Mouse (Mus musculus): ENCODE measurements around the gene Cldnd1. TPM values are rescaled to one million over a fixed set of nuclear protein-coding genes. Genes with fewer than 3 reads are reported as not detected.

Cldnd1 gene
- polyA plus RNA-seq, 1 experiment: 137 TPM

GRCm38 (mm10) chr16:58701779-58702178, 25.9 kb upstream of the Cldnd1 start:
- no peak overlapping the region for H3K27ac ChIP-seq (ENCODE audit: insufficient read depth, low read length)
- no peak overlapping the region for H3K4me3 ChIP-seq (replicated peaks; ENCODE audit: insufficient read depth, low read depth, low read length)
- no peak for DNase-seq
- H3K27me3 ChIP-seq (ENCODE audit: control insufficient read depth, insufficient read depth, low read length): no peaks in the 10 kb centered on the region
- TF ChIP-seq POLR2A (IDR thresholded peaks at IDR 0.05; ENCODE audit: borderline replicate concordance, insufficient read depth, low read length) (no peak), CTCF (IDR thresholded peaks at IDR 0.05; ENCODE audit: borderline replicate concordance, insufficient read depth, low read depth, low read length) (no peak)
- no peaks in the 10 kb centered on the region for H3K4me1 ChIP-seq (ENCODE audit: control insufficient read depth, insufficient read depth, low read length)
- 63% methylated on average over 6 of the region's 6 CpGs for WGBS

- TF ChIP-seq POLR2A (IDR thresholded peaks at IDR 0.05; ENCODE audit: borderline replicate concordance, insufficient read depth, low read length) (no peak), CTCF (IDR thresholded peaks at IDR 0.05; ENCODE audit: borderline replicate concordance, insufficient read depth, low read depth, low read length) (no peak)
- DNase-seq: no peak
- 82% methylated on average over 10 of the region's 10 CpGs for WGBS
Observed at GRCm38 (mm10) chr16:58702329-58702932, 25.3 kb upstream of the Cldnd1 start.

GRCm38 (mm10) chr16:58703382-58704124, 24.2 kb upstream of the Cldnd1 start:
- Histone ChIP-seq H3K4me1 (ENCODE audit: control insufficient read depth, insufficient read depth, low read length) (no peaks in the 10 kb centered on the region), H3K27me3 (ENCODE audit: control insufficient read depth, insufficient read depth, low read length) (no peaks in the 10 kb centered on the region), H3K4me3 (replicated peaks; ENCODE audit: insufficient read depth, low read depth, low read length) (no peak overlapping the region), H3K27ac (ENCODE audit: insufficient read depth, low read length) (no peak overlapping the region)
- no peak for DNase-seq
- TF ChIP-seq CTCF (IDR thresholded peaks at IDR 0.05; ENCODE audit: borderline replicate concordance, insufficient read depth, low read depth, low read length): no peak
- no peak for TF ChIP-seq POLR2A (IDR thresholded peaks at IDR 0.05; ENCODE audit: borderline replicate concordance, insufficient read depth, low read length)
- WGBS: 51% methylated on average over 10 of the region's 10 CpGs

More at GRCm38 (mm10) chr16:58702329-58702932, 25.3 kb upstream of the Cldnd1 start:
- H3K4me3 ChIP-seq (replicated peaks; ENCODE audit: insufficient read depth, low read depth, low read length): no peak overlapping the region
- no peaks in the 10 kb centered on the region for H3K27me3 ChIP-seq (ENCODE audit: control insufficient read depth, insufficient read depth, low read length)
- no peak overlapping the region for H3K27ac ChIP-seq (ENCODE audit: insufficient read depth, low read length)
- no peaks in the 10 kb centered on the region for H3K4me1 ChIP-seq (ENCODE audit: control insufficient read depth, insufficient read depth, low read length)

GRCm38 (mm10) chr16:58704999-58705398, 22.7 kb upstream of the Cldnd1 start:
- Histone ChIP-seq H3K4me3 (replicated peaks; ENCODE audit: insufficient read depth, low read depth, low read length) (no peak overlapping the region), H3K27ac (ENCODE audit: insufficient read depth, low read length) (no peak overlapping the region), H3K27me3 (ENCODE audit: control insufficient read depth, insufficient read depth, low read length) (no peaks in the 10 kb centered on the region), H3K4me1 (ENCODE audit: control insufficient read depth, insufficient read depth, low read length) (no peaks in the 10 kb centered on the region)
- no peak for TF ChIP-seq CTCF (IDR thresholded peaks at IDR 0.05; ENCODE audit: borderline replicate concordance, insufficient read depth, low read depth, low read length)
- TF ChIP-seq POLR2A (IDR thresholded peaks at IDR 0.05; ENCODE audit: borderline replicate concordance, insufficient read depth, low read length): no peak
- no peak for DNase-seq

GRCm38 (mm10) chr16:58707276-58707905, 20.3 kb upstream of the Cldnd1 start:
- Histone ChIP-seq H3K4me3 (replicated peaks; ENCODE audit: insufficient read depth, low read depth, low read length) (no peak overlapping the region), H3K4me1 (ENCODE audit: control insufficient read depth, insufficient read depth, low read length) (no peaks in the 10 kb centered on the region), H3K27ac (ENCODE audit: insufficient read depth, low read length) (no peak overlapping the region), H3K27me3 (ENCODE audit: control insufficient read depth, insufficient read depth, low read length) (no peaks in the 10 kb centered on the region)
- TF ChIP-seq CTCF (IDR thresholded peaks at IDR 0.05; ENCODE audit: borderline replicate concordance, insufficient read depth, low read depth, low read length) (no peak), POLR2A (IDR thresholded peaks at IDR 0.05; ENCODE audit: borderline replicate concordance, insufficient read depth, low read length) (no peak)
- DNase-seq: no peak
- WGBS: 91% methylated on average over 4 of the region's 4 CpGs

- H3K4me1 ChIP-seq (ENCODE audit: control insufficient read depth, insufficient read depth, low read length): no peaks in the 10 kb centered on the region
- H3K27ac ChIP-seq (ENCODE audit: insufficient read depth, low read length): no peak overlapping the region
- TF ChIP-seq POLR2A (IDR thresholded peaks at IDR 0.05; ENCODE audit: borderline replicate concordance, insufficient read depth, low read length) (no peak), CTCF (IDR thresholded peaks at IDR 0.05; ENCODE audit: borderline replicate concordance, insufficient read depth, low read depth, low read length) (no peak)
- no peak for DNase-seq
- no peaks in the 10 kb centered on the region for H3K27me3 ChIP-seq (ENCODE audit: control insufficient read depth, insufficient read depth, low read length)
- WGBS: 90% methylated on average over 3 of the region's 3 CpGs
- H3K4me3 ChIP-seq (replicated peaks; ENCODE audit: insufficient read depth, low read depth, low read length): no peak overlapping the region
Observed at GRCm38 (mm10) chr16:58708601-58709475, 18.9 kb upstream of the Cldnd1 start.

GRCm38 (mm10) chr16:58709536-58709935, 18.2 kb upstream of the Cldnd1 start:
- no peaks in the 10 kb centered on the region for H3K27me3 ChIP-seq (ENCODE audit: control insufficient read depth, insufficient read depth, low read length)
- H3K27ac ChIP-seq (ENCODE audit: insufficient read depth, low read length): no peak overlapping the region
- TF ChIP-seq CTCF (IDR thresholded peaks at IDR 0.05; ENCODE audit: borderline replicate concordance, insufficient read depth, low read depth, low read length) (no peak), POLR2A (IDR thresholded peaks at IDR 0.05; ENCODE audit: borderline replicate concordance, insufficient read depth, low read length) (no peak)
- no peaks in the 10 kb centered on the region for H3K4me1 ChIP-seq (ENCODE audit: control insufficient read depth, insufficient read depth, low read length)
- H3K4me3 ChIP-seq (replicated peaks; ENCODE audit: insufficient read depth, low read depth, low read length): no peak overlapping the region
- DNase-seq: no peak
- WGBS: 72% methylated on average over 4 of the region's 4 CpGs
